Mouse (Mus musculus): ENCODE data around the gene Taf4.

Taf4 gene

DNA sequence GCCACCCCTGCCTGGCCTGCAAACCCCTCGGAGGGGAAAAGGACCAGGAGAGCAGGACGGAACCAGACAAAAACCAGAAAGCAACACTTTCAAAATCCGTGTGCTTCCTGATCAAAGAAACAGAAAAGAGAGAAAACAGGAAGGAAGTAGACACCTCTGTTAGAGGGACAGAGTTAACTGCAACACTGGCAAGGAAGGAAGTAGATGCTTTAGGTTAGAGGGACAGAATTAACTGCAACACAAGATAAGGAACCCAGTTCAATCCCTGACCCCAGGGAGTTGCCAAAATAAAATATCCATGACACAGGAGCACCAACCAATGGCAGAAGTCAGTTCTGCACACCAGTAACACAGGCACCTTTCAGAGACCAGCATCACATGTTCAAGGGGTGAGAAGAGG, 42.3 kb downstream of the Taf4 start:
- DNase-seq: no peak

DNA sequence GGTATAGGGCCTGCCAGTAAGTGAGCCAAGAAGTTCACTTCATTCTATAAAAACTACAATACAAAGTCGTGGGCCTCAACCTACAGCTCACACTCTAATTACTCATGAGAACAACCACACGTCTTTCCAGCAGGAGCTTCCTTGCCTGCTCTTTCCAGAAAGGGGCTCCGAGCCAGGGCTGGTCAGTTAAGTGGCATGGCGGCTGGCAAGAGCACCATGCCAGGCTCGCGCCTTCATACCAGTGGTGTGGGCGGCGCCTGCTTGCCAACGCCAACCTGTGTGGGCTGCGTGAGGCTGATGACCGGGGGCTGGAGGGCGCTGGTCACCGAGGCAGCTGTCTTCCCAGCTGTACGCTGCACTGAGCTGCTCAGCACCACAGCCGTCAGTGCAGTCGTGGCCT, 44.7 kb downstream of the Taf4 start:
- no peak for DNase-seq

DNA sequence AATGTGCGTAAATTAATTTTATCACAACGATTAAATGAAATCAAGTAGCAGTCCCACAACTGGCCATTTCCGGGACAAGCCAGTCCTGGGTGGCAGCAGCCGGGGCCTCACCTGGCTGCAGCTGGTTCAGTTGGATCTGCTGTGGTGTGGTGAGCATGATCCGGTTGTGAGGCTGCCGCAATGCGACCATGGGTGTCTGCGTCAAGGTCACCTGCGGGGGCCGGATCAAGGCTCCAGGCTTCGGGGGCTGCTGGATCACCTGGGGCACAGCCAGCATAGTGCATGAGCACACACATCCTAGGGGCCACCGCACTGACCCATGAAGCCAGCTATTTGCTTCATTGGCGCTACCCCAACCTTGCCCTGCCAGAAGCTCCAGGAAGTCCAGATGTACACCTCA, 47.3 kb downstream of the Taf4 start:
- no peak for DNase-seq

DNA sequence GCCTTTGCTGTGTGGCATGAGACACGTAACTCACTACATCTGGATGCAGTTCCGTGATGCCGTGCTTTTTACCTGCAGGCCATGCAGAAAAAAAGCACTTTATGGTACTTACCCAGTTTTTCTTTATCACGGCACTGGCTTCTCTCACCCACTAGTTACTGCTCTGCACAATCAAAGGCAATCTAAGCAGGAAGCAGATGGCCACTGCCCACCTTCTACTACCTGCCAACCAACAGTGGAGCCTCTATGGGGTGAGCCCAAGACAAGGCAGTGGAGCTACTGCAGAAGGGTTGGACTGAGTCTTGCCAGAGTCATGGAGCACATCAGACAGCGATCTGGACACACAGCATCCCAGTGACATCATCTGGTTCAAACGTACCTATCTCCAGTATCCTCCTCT, 52.4 kb downstream of the Taf4 start:
- DNase-seq: peak; percentile 35

DNA sequence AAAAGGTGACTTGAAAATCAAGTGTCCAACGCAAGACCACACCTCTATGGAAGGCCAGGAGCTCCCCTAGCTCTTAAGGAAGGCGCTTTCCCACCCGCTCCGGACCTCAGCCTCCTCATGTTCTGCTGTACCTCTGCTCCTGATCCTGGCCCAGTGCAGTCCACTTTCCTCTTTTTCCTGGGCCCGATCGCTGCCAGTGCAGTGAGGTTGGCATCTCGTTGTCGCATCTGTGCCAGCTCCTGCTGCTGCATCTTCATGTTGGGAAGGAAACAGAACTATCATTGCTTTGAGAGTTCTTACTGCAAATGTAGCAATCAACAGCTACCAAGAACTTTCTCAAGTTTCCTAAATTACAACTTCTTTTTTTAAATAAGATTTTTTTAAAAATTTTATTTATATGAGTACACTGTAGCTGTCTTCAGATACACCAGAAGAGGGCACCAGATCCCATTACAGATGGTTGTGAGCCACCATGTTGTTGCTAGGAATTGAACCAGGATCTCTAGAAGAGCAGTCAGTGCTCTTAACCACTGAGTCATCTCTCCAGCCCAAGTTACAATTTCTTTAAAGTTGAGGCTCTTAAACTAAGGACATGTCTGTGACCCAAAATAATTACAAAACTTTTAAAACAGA, 55.3 kb downstream of the Taf4 start:
- DNase-seq: no peak

DNA sequence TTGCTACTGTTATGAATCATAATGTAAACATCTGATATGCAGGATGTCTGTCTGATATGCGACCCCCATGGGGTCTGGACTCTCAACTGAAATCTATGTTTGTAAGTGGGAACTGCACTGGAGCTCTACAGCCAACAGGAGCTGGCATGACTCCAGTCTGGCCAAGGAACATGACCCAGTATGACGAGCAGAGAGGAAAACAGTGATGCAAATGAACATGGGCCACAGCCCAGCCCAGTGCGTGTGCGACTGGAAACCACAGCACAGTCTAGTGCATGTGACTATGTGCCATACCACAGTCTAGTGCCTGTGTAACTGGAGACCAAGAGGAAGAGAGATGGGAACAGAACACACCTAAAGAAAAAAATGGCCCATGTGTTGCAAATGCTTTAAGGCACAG, 56.4 kb downstream of the Taf4 start:
- DNase-seq: no peak

DNA sequence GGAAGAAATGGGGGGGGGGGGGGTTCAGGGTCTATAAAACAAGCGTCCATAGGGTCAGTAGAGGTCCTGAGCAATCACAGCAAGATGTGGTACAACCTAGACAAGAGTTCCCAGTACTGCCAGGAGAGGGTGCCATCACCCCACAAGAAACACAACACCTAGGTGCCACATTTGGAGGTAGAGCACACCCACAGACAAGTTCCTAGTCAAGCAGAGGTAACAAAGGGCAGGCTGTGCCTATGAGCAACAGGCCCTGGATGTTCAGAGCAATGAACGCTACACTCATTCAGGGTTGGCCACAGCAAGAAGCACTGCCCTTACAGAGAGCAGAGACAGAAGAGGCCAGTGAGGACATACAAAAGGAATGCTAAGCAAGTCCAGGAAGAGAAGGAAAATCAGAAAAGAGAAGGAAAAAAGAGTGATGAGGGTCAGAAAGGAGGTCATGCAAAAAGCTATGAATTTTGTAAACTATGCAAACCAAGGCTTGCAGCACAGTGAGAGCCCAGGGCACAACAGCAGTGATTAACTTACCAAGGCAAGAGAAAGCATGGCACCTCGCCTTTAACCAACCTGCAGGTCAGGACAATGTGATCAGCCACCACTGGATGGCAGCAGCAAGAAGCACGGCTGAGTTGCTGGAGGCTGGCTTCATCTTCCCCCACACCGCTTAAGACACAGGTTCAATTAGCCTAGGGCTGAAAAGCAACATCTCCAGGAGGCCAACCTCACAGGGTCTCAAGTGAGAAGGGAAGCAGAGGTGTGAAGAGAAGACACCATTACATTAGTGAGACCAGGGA, 59.4 kb downstream of the Taf4 start:
- peak; percentile 66 for DNase-seq

DNA sequence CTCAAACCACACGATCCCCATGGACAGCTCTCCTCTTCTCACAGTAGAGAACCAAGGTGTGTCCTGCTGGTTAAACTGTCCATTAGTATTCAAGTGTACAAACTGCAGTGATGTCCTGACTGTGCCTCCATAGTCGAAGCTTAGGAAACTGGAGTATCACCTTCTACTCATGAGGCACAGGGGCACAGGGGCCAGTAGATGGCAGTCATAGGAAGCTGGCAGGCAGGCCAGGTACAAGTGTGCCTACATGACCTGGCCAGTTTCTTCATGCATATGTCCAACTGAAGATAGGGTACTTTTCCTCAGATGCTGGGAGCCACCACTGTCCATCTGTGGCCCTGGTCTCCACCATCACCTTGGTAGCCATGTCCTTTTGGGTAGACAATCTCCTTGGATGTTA, 62.2 kb downstream of the Taf4 start:
- DNase-seq: no peak

DNA sequence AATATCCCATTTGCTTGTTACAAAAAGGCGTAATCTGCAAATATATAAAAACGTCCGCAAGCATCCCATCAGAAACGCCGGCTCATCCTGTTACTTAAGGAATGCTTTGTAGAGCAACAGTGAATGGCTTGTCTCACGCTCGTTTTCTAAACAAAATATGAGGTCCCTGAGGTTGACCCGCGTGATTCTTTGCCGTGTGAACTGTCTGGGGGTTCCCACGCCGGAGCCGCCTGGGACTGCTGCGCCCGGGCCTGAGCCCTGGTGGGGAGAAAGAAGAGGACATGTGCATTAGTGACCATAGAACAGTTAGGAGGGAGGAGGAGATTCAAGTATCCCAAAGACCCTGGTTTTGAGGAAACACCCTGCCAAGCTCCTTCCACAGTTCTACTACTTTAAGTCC, 63.1 kb downstream of the Taf4 start:
- no peak for DNase-seq

DNA sequence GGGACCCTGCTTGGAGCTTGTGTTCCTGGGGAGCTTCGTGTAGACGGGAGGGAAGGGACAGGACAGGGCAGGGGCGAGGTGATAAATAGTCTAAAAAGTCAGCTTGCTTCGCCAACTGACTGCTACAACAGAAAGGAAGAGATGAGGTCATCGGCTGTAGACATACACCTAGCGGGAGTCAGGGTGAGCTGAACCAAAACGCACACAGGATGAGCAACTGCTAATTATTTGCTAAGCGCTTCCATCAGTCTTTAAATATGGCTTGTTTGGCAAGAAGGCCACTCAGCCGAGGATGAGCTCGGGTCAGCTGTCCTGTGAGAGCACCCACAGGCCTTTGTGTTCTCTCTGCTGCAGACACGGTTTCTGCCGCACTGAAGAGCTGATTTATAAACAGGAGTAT, 63.5 kb downstream of the Taf4 start:
- DNase-seq: no peak

DNA sequence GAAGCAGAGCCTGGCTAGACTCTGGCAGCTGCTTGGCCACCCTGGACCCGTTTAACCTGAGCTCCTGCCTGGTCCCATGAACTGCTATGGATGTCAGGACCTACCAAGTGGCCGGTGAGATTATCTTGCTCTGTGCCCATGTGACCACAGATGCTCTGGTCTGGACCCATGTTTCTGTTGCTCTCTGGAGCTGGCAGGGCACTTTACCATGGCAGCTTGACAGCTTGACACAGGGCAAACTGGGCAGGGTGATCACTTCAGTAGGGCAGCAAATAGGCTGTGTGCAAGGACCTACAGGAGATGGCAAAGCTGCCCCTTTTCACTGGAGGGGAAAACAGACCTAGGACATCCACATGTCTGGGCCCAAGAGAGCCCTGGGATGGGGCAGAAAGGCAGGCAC, 79.5 kb downstream of the Taf4 start:
- DNase-seq: no peak

DNA sequence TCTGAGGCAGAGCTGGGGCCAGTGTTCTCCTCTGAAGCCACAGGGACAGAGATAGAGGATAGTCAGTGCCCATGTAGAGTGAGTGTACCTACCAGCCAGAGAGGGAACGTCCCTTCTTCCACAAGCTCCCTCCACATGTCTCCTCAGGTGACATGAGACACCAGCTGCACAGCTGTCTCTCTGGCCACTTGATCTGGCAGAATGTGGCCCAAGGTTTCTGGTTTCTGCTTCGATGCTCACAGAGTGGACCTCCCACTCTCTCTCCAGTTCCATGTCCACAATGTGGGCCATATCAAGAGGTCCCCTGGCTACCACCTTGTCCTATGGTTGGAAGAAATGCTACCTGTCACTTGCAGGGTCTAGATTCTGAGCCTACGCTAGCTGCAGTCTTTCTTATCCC, 85.4 kb downstream of the Taf4 start:
- DNase-seq: no peak

DNA sequence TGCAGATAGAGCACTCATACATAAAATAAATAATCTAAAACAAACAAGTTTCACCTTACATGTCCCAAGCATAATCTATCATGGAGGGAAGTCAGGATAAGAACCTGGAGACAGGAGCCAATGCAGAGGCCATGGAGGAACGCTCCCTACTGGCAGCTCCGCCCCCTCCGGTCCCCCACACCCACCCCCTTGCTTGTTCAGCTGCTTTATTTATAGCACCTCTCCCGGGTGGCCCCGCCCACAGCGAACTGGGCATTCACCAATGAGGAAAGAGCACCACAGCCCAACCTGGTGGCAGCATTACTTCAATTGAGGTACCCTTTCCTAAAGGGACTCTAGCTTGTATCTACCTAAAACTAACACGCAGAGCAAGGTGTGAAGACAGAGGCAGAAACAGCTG, 91.9 kb downstream of the Taf4 start:
- no peak for DNase-seq

DNA sequence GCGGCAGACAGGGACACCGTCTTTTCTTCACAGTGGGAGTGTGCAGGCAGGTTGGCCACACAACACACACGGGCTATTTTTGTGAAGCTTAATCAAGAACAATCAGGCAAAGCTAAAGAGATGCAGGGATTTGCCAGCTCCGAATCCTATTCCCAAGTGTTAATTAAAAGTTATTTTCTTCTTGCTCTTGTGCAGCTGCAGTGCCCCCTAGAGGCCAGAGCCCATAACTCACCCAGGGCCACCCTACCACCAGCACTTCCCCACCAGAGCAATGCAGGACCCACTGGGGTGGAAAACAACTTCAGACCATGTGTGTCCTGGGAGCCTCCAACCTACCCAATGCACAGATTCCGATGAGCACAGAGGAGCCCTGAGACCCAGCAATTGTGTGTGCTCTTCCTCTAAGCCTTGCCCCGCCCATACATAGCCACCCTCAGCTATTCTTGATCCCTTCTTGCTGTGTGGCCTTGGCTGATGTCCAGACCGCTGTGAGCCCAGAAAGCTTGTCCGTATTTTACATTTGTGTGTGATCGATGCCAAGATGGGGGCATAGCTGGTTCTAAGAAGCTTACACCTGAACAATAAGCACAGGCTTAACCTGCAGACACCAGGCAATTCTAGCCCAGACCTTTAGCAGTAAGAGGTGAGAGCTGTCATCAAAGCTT, 98.8 kb downstream of the Taf4 start:
- DNase-seq: no peak

DNA sequence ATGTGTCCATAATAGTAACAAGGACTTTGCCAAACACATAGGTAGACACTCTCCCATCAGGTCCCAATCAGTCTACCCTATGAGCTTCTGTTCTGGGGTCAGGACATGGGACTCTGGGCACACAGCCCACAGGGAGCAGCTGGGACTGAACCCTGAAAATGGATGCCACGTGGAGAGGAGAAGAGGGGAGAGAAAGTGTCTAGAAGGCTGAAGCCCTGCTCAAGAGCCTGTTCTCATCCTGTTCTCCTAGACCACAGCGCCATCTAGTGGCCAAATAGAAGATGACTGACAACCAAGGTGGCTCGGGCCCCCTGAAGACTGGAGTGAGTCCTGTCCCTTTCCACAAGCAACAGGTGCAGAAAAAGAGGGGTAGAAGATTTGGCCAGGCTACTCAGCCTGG, 101.3 kb downstream of the Taf4 start:
- DNase-seq: peak; percentile 54

DNA sequence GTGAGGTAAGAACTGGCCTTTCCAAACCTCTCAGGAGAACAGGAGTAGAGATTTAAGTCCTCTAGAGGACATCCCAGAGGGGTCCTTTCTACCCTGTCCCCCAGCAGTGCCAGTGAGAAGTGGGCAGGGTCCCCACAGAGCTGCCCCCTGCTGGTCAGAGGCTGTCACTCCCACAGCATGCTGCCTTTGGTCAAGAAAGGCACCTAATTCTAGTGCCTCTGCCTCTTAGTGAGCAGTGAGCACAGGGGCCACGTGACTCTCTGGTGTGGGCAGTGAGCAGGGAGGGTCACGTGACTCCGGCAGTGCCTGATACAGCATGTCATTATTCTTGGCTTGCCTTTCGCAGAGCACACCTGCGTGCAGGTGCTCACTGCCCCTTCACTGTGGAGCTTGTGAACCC, 103.1 kb downstream of the Taf4 start:
- peak; percentile 34 for DNase-seq

DNA sequence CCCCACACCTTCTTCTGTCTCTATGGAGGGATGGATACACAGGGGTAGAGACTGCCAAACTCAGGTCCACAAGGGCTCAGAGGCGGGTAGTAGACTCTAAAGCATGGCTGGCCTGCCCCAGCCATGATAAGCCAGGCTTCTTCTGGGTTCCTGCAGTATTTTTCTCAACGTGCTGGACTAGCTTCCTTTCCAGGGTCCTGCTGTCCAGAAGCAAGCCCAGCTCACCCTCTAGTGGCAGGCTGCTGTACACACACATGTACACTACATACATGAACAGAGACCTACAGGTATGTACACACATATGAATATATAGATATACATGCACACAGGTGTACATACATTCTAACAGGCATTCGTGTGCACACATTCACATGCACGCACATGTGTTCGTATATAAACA, 103.7 kb downstream of the Taf4 start:
- peak; percentile 32 for DNase-seq

DNA sequence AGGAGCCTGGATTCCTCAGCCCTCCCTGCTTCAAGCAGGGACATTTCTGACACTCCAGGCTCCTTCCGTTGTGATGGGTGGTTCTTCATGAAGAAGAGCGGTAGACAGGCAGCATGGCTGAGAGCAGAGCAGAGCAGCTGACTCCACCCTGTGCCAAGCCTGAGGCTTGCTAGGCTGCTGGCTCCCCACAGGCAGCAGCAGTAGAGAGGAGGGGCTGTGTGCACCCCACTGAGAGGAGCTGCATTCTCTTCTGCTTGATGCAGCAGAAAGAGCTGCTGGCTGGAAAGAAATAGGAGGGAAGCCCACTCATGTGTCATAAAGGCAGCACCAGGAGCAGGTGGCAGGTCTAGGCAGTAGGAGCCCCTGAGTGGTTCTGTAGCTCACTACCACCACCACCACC, 106.6 kb downstream of the Taf4 start:
- peak; percentile 57 for DNase-seq

DNA sequence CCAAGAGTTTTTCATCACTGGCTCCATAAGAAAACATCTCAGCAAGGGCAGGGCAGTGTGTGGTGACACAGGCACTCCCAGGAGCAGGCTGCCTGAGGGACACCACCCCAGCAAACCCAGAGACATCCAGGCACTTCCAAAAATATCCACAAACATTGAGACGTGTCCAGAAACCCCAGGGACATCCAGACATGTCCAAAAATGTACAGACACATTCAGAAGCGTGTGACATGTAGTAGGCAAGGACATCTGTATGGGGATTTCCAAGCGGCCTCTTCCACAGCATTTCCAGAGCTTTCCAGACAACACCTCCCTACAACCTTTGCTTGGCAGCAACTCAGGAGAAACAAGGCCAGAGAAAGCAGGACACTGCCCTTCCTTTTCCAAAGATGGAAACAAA, 108.8 kb downstream of the Taf4 start:
- DNase-seq: no peak

DNA sequence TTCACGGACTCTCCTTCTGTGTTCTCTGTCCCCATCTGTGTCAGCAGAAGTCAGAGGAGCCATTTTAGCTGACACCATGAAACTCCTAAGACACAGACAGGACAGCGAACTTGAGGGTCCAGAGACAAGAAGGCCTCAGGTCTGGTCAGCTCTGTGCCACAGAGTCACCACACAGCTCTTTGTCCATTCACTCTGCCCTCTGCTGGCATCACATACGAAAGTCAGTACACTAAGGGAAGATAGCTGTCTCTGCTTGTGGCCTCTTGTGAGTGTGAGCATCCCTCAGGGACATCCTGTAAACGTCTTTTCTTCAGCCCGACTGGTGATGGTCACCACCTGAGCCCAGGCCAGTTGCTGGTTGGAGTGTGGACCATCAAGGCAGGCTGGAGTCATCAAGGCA, 111.3 kb downstream of the Taf4 start:
- no peak for DNase-seq

DNA sequence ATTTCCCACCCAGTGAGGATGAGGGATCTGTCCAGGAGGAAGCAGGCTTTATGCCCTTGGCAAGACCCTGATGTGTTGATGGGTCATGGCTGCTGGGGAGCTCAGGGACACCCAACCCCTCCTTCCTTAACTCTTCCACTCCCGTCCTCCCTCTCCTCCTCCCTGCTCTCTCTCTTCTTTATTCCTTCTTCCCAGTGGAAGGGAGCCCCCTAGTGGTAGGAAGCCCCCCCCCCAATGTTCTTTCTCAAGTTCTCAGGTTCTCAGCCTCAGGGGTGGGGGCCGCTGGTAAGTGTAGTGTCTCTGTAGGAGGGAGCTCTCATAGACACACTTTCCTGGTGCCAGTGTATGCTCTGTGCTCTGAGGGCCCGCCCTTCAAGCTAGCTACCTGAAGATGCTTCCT, 113.2 kb downstream of the Taf4 start:
- no peak for DNase-seq

DNA sequence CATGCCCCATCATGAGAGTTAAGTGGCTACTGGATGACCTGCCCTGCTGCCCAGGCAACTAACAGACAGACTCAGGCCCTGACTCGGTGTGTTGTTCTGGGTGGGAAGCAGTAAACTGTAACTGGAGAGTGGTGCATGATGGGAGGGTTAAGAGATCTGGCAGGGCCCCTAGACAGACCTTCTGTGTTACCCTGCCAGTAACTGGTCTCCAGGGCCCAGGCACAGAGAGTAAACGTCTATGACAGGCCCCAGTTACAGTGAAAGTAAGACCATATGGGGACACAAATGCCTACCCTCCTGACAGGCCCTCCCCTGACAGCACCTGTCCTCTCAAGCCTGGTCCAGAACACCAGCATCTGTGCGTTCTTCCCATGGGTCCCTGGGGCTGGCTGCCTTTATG, 113.8 kb downstream of the Taf4 start:
- no peak for DNase-seq
